Mouse (Mus musculus) liver, embryonic 13.5 days (tissue): Measurements from ENCODE around the gene Gh. TPM values are rescaled to one million over a fixed set of nuclear protein-coding genes. Genes with fewer than 3 reads are reported as not detected.

ENCODE experiments used
- ATAC-seq: fragments of 200-750 bp; cut with Nextera tagmentation; 2 replicates; pipeline ENCODE4 v1.8.0; 2017; ENCODE audit warnings: low read depth, mild to moderate bottlenecking, moderate number of reproducible peaks, moderate library complexity
- DNase-seq: peaks from one replicate; pipeline ENCODE4 v3.0.0; 2022
- H3K27ac ChIP-seq: fragments of 300-500 bp; sonication (generic); 2 replicates; pipeline ENCODE4 v1.5.1; 2015; ENCODE audit warnings: moderate library complexity, mild to moderate bottlenecking, inconsistent platforms
- H3K27me3 ChIP-seq: fragments of 300-500 bp; sonication (generic); 2 replicates; pipeline ENCODE4 v1.6.1; 2015; ENCODE audit warnings: mild to moderate bottlenecking, inconsistent platforms
- H3K36me3 ChIP-seq: fragments of 300-500 bp; sonication (generic); 2 replicates; pipeline ENCODE4 v1.6.1; 2015; ENCODE audit warnings: mild to moderate bottlenecking, inconsistent platforms
- H3K4me1 ChIP-seq: fragments of 300-500 bp; sonication (generic); replicated peaks from 2 replicates; pipeline ENCODE4 v1.6.1; 2015; ENCODE audit warnings: inconsistent platforms
- H3K4me2 ChIP-seq: fragments of 300-500 bp; sonication (generic); 2 replicates; pipeline ENCODE4 v1.6.1; 2015; ENCODE audit warnings: inconsistent platforms, mild to moderate bottlenecking, moderate library complexity
- H3K4me3 ChIP-seq: fragments of 300-500 bp; sonication (generic); replicated peaks from 2 replicates; pipeline ENCODE4 v1.5.1; 2015; ENCODE audit warnings: mild to moderate bottlenecking, inconsistent platforms
- H3K9ac ChIP-seq: fragments of 300-500 bp; sonication (generic); 2 replicates; pipeline ENCODE4 v1.6.1; 2015; ENCODE audit warnings: mild to moderate bottlenecking, inconsistent platforms
- H3K9me3 ChIP-seq: fragments of 300-500 bp; sonication (generic); replicated peaks from 2 replicates; pipeline ENCODE4 v1.6.1; 2016; ENCODE audit warnings: inconsistent platforms
- WGBS: fragments of 180-500 bp; shearing (Covaris S2); methylation state at CpG from one replicate; pipeline ENCODE4 v1.1.7; 2015; ENCODE audit not compliant: insufficient replicate concordance; 5-methylcytosine and 5-hydroxymethylcytosine counted together
- polyA plus RNA-seq: library from polyadenylated mRNA; unstranded; fragments of >200 nt; fragmentation: Nextera tagmentation; extraction: Ambion mirVana; gene quantifications from 2 replicates; pipeline ENCODE4 v1.2.1, GENCODE M21; 2015

Gh gene
- polyA plus RNA-seq, 1 experiment from 2014 or later: not detected

DNA sequence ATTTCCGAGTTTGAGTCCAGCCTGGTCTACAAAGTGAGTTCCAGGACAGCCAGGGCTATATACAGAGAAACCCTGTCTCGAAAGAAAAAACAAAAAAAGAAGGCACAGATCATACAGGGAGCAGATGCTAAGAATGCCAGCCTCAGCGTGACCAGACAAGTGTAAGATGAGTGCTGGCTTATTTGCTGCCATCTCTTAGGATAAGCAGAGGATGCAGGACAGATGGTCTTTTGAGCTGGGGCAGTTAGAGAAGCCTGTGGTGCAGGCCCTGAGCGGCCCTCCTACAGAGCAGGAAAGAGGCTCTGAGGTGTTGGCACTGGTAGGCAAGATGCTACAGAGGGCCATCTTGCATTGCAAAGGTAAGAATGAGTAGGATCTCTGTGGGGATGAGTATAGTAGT is 18.3 kb downstream of the Gh start:
- H3K9me3 ChIP-seq: no peaks in the 10 kb centered on the region
- DNase-seq: no peak
- no peaks in the 10 kb centered on the region for H3K4me1 ChIP-seq
- H3K36me3 ChIP-seq: no peaks in the 10 kb centered on the region
- H3K27ac ChIP-seq: no peak overlapping the region
- no peak overlapping the region for H3K9ac ChIP-seq
- H3K4me2 ChIP-seq: no peak overlapping the region
- H3K27me3 ChIP-seq: 0 out of 2 replicates have a peak, but pooled peaks cover 5% of the 10 kb centered on the region
- WGBS: 62% methylated on average over 4 of the region's 4 CpGs
- H3K4me3 ChIP-seq: no peak overlapping the region
- no peak for ATAC-seq

GRCm38 (mm10) chr11:106282452-106282851 is 19.2 kb downstream of the Gh start:
- no peak for ATAC-seq
- WGBS: 62% methylated on average over 6 of the region's 6 CpGs
- Histone ChIP-seq H3K36me3 (no peaks in the 10 kb centered on the region), H3K27ac (no peak overlapping the region), H3K4me3 (no peak overlapping the region), H3K4me2 (no peak overlapping the region), H3K9me3 (no peaks in the 10 kb centered on the region), H3K4me1 (no peaks in the 10 kb centered on the region), H3K9ac (no peak overlapping the region), H3K27me3 (0 out of 2 replicates have a peak, but pooled peaks cover 5% of the 10 kb centered on the region)
- no peak for DNase-seq

GRCm38 (mm10) chr11:106276454-106276853 is 25.2 kb downstream of the Gh start, which contains the start of gene Tcam1:
TSS of gene Tcam1 (plus strand) at chr11:106276672.
- no peaks in the 10 kb centered on the region for H3K36me3 ChIP-seq
- no peak within 1 kb of the TSS for H3K27ac ChIP-seq
- no peaks in the 10 kb centered on the region for H3K9me3 ChIP-seq
- peaks cover 40% of the 10 kb centered on the region for H3K4me1 ChIP-seq
- DNase-seq (peak; percentile 84), ATAC-seq (no peak)
- H3K9ac ChIP-seq: no peak within 1 kb of the TSS
- H3K4me2 ChIP-seq: peak within 1 kb of the TSS; percentile 57
- H3K27me3 ChIP-seq: no peaks in the 10 kb centered on the region
- no peak within 1 kb of the TSS for H3K4me3 ChIP-seq
- 5% methylated on average over 25 of the region's 25 CpGs for WGBS

GRCm38 (mm10) chr11:106274971-106275411 is 26.7 kb downstream of the Gh start:
- Histone ChIP-seq H3K27ac (no peak overlapping the region), H3K4me3 (no peak overlapping the region), H3K4me1 (peaks cover 55% of the 10 kb centered on the region), H3K9me3 (no peaks in the 10 kb centered on the region), H3K27me3 (no peaks in the 10 kb centered on the region), H3K36me3 (peaks cover 4% of the 10 kb centered on the region; the same call in 1 of the 2 replicates), H3K9ac (no peak overlapping the region), H3K4me2 (no peak overlapping the region)
- no peak for ATAC-seq
- DNase-seq: no peak
- 84% methylated on average over 7 of the region's 7 CpGs for WGBS

- no peak for ATAC-seq
- 69% methylated on average over 1 of the region's 1 CpGs for WGBS
- Histone ChIP-seq H3K9ac (no peak overlapping the region), H3K36me3 (peaks cover 4% of the 10 kb centered on the region; the same call in 1 of the 2 replicates), H3K4me3 (no peak overlapping the region), H3K27ac (peak overlapping the region; percentile 93; the same call in 1 of the 2 replicates), H3K9me3 (no peaks in the 10 kb centered on the region), H3K4me2 (0 out of 2 replicates have a peak overlapping the region, but pooled peaks have one; percentile 84), H3K4me1 (peaks cover 59% of the 10 kb centered on the region), H3K27me3 (no peaks in the 10 kb centered on the region)
- DNase-seq: no peak
These were observed 27.3 kb downstream of the Gh start for GRCm38 (mm10) chr11:106274374-106274773.

DNA sequence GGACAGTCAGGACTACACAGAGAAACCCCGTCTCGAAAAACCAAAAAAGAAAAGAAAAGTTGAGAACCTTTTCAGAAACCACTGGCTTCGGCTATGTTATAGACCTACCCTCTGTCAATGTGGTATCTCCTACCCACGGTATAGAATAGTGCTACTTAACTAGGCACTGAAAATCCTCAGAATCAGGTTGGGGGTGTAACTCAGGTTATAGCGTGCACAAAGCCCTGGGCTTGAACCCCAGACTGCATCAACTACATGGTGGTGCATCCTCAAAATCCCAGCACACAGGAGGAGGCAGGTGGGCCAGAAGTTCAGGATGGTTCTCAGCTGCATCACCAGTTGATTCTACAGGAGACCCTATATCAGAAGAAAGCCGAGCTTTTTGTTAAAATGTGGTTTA is 27.9 kb downstream of the Gh start:
- 77% methylated on average over 6 of the region's 6 CpGs for whole genome bisulfite sequencing
- peaks cover 4% of the 10 kb centered on the region; the same call in 1 of the 2 replicates for H3K36me3 ChIP-seq
- H3K9ac ChIP-seq: 0 out of 2 replicates have a peak overlapping the region, but pooled peaks have one; percentile 75
- DNase-seq: no peak
- ATAC-seq: no peak
- H3K4me2 ChIP-seq: peak overlapping the region; percentile 84
- peak overlapping the region; percentile 93 for H3K27ac ChIP-seq
- H3K4me1 ChIP-seq: peaks cover 64% of the 10 kb centered on the region
- H3K4me3 ChIP-seq: peak overlapping the region; percentile 98
- no peaks in the 10 kb centered on the region for H3K9me3 ChIP-seq
- no peaks in the 10 kb centered on the region for H3K27me3 ChIP-seq

DNA sequence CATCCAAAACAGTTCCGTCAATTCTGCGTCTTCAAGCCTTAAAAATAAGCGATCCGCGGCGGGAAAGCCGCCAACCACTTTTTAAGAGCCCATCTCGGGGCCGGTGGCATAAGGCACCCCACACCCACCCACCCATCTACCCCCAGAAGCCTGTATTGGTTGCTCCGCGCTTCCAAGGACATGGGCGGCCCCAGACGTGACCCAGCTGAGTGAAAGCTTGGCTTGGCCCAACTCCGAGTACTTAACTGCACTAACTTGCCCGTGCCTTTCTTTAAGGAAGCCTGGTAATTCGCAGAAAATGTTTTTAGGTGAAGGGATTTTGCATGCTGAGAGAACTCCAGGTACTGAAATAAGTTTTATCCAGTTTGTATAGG is 28.4 kb downstream of the Gh start:
- Histone ChIP-seq H3K4me1 (peaks cover 69% of the 10 kb centered on the region), H3K4me2 (peak overlapping the region; percentile 84), H3K36me3 (peaks cover 4% of the 10 kb centered on the region; the same call in 1 of the 2 replicates), H3K9me3 (no peaks in the 10 kb centered on the region), H3K27ac (peak overlapping the region; percentile 93), H3K27me3 (no peaks in the 10 kb centered on the region), H3K9ac (peak overlapping the region; percentile 75), H3K4me3 (peak overlapping the region; percentile 98)
- peak; percentile 10; the same call in 1 of the 2 replicates for ATAC-seq
- DNase-seq: no peak
- 5% methylated on average over 16 of the region's 16 CpGs for WGBS

- ATAC-seq (peak; percentile 92), DNase-seq (peak; percentile 100)
- peak within 1 kb of the TSS; percentile 98 for H3K9ac ChIP-seq
- under 1% methylated on average over 70 of the region's 72 CpGs for WGBS
- peak within 1 kb of the TSS; percentile 98 for H3K4me3 ChIP-seq
- H3K36me3 ChIP-seq: peaks cover 6% of the 10 kb centered on the region
- peaks cover 75% of the 10 kb centered on the region for H3K4me1 ChIP-seq
- peak within 1 kb of the TSS; percentile 93 for H3K27ac ChIP-seq
- H3K27me3 ChIP-seq: no peaks in the 10 kb centered on the region
- peak within 1 kb of the TSS; percentile 93 for H3K4me2 ChIP-seq
- H3K9me3 ChIP-seq: no peaks in the 10 kb centered on the region
These were observed 28.9 kb downstream of the Gh start, which contains the start of gene Smarcd2 for GRCm38 (mm10) chr11:106272644-106273310. TSS of gene Smarcd2 (minus strand) at chr11:106272972.

DNA sequence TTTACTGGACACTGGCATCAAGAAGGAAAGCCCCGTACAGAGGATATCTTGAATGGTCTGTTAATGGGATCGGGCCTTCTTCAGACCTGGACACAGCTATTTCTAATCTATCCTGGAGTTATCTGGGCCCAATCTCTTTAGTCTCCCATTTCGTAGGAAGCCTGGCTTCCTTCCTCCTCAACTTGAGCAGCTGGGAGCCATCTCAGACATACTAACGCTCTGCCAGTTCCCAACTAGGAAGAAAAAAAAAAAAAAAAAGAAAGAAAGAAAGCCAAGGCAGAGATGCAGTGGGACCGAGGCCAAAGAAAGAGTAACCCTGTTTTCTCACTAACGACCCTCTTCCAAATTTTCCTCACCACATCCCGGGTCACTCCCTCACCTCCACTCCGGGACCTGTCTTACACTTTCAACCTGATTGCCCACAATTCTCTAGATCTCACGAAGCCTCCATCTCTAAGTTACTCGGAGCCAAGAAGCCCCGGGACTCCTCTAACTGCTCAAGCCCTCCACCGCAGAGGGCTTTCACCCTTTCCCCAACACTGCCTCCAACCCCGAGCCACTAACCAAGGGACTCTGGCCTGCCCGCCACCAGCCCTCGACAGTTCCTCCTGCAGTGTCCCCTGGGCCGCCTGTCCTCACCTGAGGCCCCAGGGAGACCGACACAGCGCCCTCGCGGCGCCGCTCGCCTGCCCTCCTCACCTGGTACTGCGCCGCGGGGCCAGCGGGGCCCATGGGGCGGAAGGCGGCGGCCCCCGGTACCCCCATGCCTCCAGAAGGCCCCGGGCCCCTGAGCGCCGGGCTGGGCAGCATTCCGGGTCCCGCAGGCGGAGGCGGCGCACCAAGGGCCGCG is 29.6 kb downstream of the Gh start:
- peak; percentile 43 for ATAC-seq
- Histone ChIP-seq H3K9me3 (no peaks in the 10 kb centered on the region), H3K9ac (peak overlapping the region; percentile 98), H3K27me3 (no peaks in the 10 kb centered on the region), H3K4me1 (peaks cover 81% of the 10 kb centered on the region), H3K27ac (peak overlapping the region; percentile 93), H3K36me3 (peaks cover 13% of the 10 kb centered on the region), H3K4me3 (peak overlapping the region; percentile 98), H3K4me2 (peak overlapping the region; percentile 93)
- 1% methylated on average over 41 of the region's 41 CpGs for WGBS
- DNase-seq: peak; percentile 51

DNA sequence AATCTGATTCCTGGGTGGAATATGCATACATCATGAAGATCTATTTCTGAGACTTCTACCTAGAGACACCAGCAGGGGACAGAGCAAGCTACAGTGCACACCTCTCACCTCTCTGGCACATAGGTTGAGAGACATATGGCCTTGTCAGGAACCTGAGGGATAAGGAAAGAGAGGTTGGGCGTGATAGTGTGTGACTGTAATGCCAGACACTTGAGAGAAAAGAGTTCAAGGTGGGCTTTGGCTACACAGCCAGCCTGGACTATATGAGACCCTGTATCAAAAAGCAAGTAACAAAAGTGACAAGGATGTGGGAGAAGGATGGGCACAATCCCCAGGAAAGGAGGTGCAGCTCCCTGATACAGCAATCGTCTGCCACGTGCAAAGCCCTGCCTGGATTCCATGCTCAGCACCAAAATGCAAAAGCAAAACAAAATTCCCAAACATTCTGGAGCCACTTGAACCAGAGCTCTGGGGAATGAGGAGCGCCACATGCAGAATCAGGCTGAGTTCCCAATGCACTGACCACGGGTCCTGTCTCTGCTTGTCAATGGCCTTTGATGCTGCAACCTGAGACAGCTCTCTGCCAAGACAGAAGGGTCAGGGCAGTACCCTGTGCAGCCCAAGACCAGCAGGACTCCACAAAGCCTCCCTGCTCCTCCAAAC is 30.4 kb downstream of the Gh start:
- Histone ChIP-seq H3K27ac (peak overlapping the region; percentile 93; the same call in 1 of the 2 replicates), H3K36me3 (peaks cover 21% of the 10 kb centered on the region), H3K27me3 (no peaks in the 10 kb centered on the region), H3K9ac (peak overlapping the region; percentile 98), H3K4me3 (peak overlapping the region; percentile 98), H3K4me1 (peaks cover 75% of the 10 kb centered on the region), H3K4me2 (peak overlapping the region; percentile 93), H3K9me3 (no peaks in the 10 kb centered on the region)
- ATAC-seq (no peak), DNase-seq (no peak)
- WGBS: 43% methylated on average over 5 of the region's 5 CpGs

- WGBS: 55% methylated on average over 3 of the region's 3 CpGs
- H3K4me3 ChIP-seq: no peak overlapping the region
- no peaks in the 10 kb centered on the region for H3K27me3 ChIP-seq
- H3K36me3 ChIP-seq: peaks cover 43% of the 10 kb centered on the region
- no peaks in the 10 kb centered on the region for H3K9me3 ChIP-seq
- H3K4me2 ChIP-seq: peak overlapping the region; percentile 26; the same call in 1 of the 2 replicates
- ATAC-seq (no peak), DNase-seq (no peak)
- peaks cover 55% of the 10 kb centered on the region for H3K4me1 ChIP-seq
- H3K9ac ChIP-seq: peak overlapping the region; percentile 46; the same call in 1 of the 2 replicates
- H3K27ac ChIP-seq: peak overlapping the region; percentile 70
These were observed 32.6 kb downstream of the Gh start for GRCm38 (mm10) chr11:106269060-106269431.
